Mouse (Mus musculus) adrenal gland (tissue): ENCODE data around the gene Adam15.

Source experiments
- intact Hi-C: fragments of 180-260 bp; cut with DNase I; formaldehyde crosslinking; loops from one replicate; pipeline ENCODE4 v1.15.1; 2025

The Adam15 gene

GRCm38 (mm10) chr3:89384331-89385076 is 34.7 kb upstream of the Adam15 start:
- intact Hi-C loops = no loop called here

GRCm38 (mm10) chr3:89383651-89384255 is 34.0 kb upstream of the Adam15 start:
- intact Hi-C loops = no loop called here

GRCm38 (mm10) chr3:89382950-89383349 is 33.2 kb upstream of the Adam15 start:
- intact Hi-C loops = no loop called here

- intact Hi-C loops = no loop called here
Measured at GRCm38 (mm10) chr3:89382033-89382882, 32.5 kb upstream of the Adam15 start.

- intact Hi-C loops = no loop called here
Measured at GRCm38 (mm10) chr3:89381233-89381632, 31.4 kb upstream of the Adam15 start.

GRCm38 (mm10) chr3:89380711-89381110 is 30.9 kb upstream of the Adam15 start:
- intact Hi-C loops = no loop called here

GRCm38 (mm10) chr3:89380291-89380690 is 30.5 kb upstream of the Adam15 start:
- intact Hi-C loops = no loop called here

- intact Hi-C loops = no loop called here
Measured at GRCm38 (mm10) chr3:89379388-89380131, 29.8 kb upstream of the Adam15 start.

- intact Hi-C loops = no loop called here
Measured at GRCm38 (mm10) chr3:89378394-89379067, 28.7 kb upstream of the Adam15 start.

GRCm38 (mm10) chr3:89377831-89378230 is 28.0 kb upstream of the Adam15 start:
- intact Hi-C loops = no loop called here

GRCm38 (mm10) chr3:89373581-89374231 is 23.9 kb upstream of the Adam15 start:
- intact Hi-C loops = no loop called here

GRCm38 (mm10) chr3:89367338-89367737 is 17.5 kb upstream of the Adam15 start:
- intact Hi-C loops = no loop called here

GRCm38 (mm10) chr3:89365486-89366414 is 16.0 kb upstream of the Adam15 start:
- intact Hi-C loops = no loop called here

GRCm38 (mm10) chr3:89365153-89365485 is 15.3 kb upstream of the Adam15 start, which contains the start of gene Dcst1:
TSS of gene Dcst1 (minus strand) at chr3:89365253.
- intact Hi-C loops = no loop called here

GRCm38 (mm10) chr3:89364631-89365030 is 14.8 kb upstream of the Adam15 start:
- intact Hi-C loops = no loop called here

- intact Hi-C loops = no loop called here
Measured at GRCm38 (mm10) chr3:89361675-89362074, 11.9 kb upstream of the Adam15 start, which contains the start of gene Dcst2. TSS of gene Dcst2 (plus strand) at chr3:89361975.

- intact Hi-C loops = no loop called here
Measured at GRCm38 (mm10) chr3:89360237-89360636, 10.4 kb upstream of the Adam15 start.

GRCm38 (mm10) chr3:89359630-89360029 is 9.8 kb upstream of the Adam15 start:
- intact Hi-C loops = no loop called here

- intact Hi-C loops = no loop called here
Measured at GRCm38 (mm10) chr3:89356029-89356428, 6.2 kb upstream of the Adam15 start.
